Mouse (Mus musculus) limb, embryonic 15.5 days (tissue): Measurements from ENCODE around the gene Nrg3. TPM values are rescaled to one million over a fixed set of nuclear protein-coding genes. Genes with fewer than 3 reads are reported as not detected.
"Not testable (repeated sequence)": the region's sequence is repeated elsewhere in the genome, so short reads cannot be mapped to it uniquely, and the experiment has no call there.

Source experiments
- ATAC-seq: fragments of 200-750 bp; cut with Nextera tagmentation; 2 replicates; pipeline ENCODE4 v1.8.0; 2017; ENCODE audit warnings: low read depth, moderate TSS enrichment; ENCODE audit not compliant: insufficient number of reproducible peaks, low FRiP score, low TSS enrichment
- H3K27ac ChIP-seq: fragments of 300-500 bp; sonication (generic); 2 replicates; pipeline ENCODE4 v1.5.1; 2015; ENCODE audit warnings: moderate library complexity, mild to moderate bottlenecking, inconsistent platforms
- H3K27me3 ChIP-seq: fragments of 300-500 bp; sonication (generic); 2 replicates; pipeline ENCODE4 v1.6.1; 2015; ENCODE audit warnings: inconsistent platforms
- H3K36me3 ChIP-seq: fragments of 300-500 bp; sonication (generic); 2 replicates; pipeline ENCODE4 v1.6.1; 2015; ENCODE audit warnings: inconsistent platforms
- H3K4me1 ChIP-seq: fragments of 300-500 bp; sonication (generic); 2 replicates; pipeline ENCODE4 v1.6.1; 2015; ENCODE audit warnings: inconsistent platforms
- H3K4me2 ChIP-seq: fragments of 300-500 bp; sonication (generic); 2 replicates; pipeline ENCODE4 v1.6.1; 2015; ENCODE audit warnings: mild to moderate bottlenecking, inconsistent platforms
- H3K4me3 ChIP-seq: fragments of 300-500 bp; sonication (generic); 2 replicates; pipeline ENCODE4 v1.5.1; 2015; ENCODE audit warnings: mild to moderate bottlenecking, inconsistent platforms
- H3K9ac ChIP-seq: fragments of 300-500 bp; sonication (generic); 2 replicates; pipeline ENCODE4 v1.6.1; 2015; ENCODE audit warnings: inconsistent platforms
- H3K9me3 ChIP-seq: fragments of 300-500 bp; sonication (generic); 2 replicates; pipeline ENCODE4 v1.6.1; 2016; ENCODE audit warnings: inconsistent platforms
- WGBS: fragments of 180-500 bp; shearing (Covaris S2); methylation state at CpG from one replicate; pipeline ENCODE4 v1.1.7; 2015; 5-methylcytosine and 5-hydroxymethylcytosine counted together
- polyA plus RNA-seq: library from polyadenylated mRNA; unstranded; fragments of >200 nt; fragmentation: Nextera tagmentation; extraction: Ambion mirVana; gene quantifications from 2 replicates; pipeline ENCODE4 v1.2.1, GENCODE M21; 2015

Nrg3 gene
- polyA plus RNA-seq, 1 experiment from 2014 or later: 0.05 TPM

- no peak overlapping the region for H3K9ac ChIP-seq
- ATAC-seq: no peak
- whole genome bisulfite sequencing: 73% methylated on average over 2 of the region's 2 CpGs
- H3K27ac ChIP-seq: no peak overlapping the region
- no peaks in the 10 kb centered on the region for H3K9me3 ChIP-seq
- no peaks in the 10 kb centered on the region for H3K36me3 ChIP-seq
- H3K4me1 ChIP-seq: no peaks in the 10 kb centered on the region
- no peak overlapping the region for H3K4me2 ChIP-seq
- H3K27me3 ChIP-seq: no peaks in the 10 kb centered on the region
- H3K4me3 ChIP-seq: no peak overlapping the region
Measured at GRCm38 (mm10) chr14:38547257-38547656, 925.6 kb downstream of the Nrg3 start.

GRCm38 (mm10) chr14:38535181-38535580 lies 937.7 kb downstream of the Nrg3 start:
- ATAC-seq: no peak
- no peak overlapping the region for H3K9ac ChIP-seq
- H3K4me1 ChIP-seq: no peaks in the 10 kb centered on the region
- H3K27ac ChIP-seq: no peak overlapping the region
- no peaks in the 10 kb centered on the region for H3K36me3 ChIP-seq
- H3K9me3 ChIP-seq: no peaks in the 10 kb centered on the region
- no peak overlapping the region for H3K4me3 ChIP-seq
- no peaks in the 10 kb centered on the region for H3K27me3 ChIP-seq
- WGBS: 83% methylated on average over 1 of the region's 1 CpGs
- H3K4me2 ChIP-seq: no peak overlapping the region

GRCm38 (mm10) chr14:38533495-38533894 lies 939.4 kb downstream of the Nrg3 start:
- no peaks in the 10 kb centered on the region for H3K36me3 ChIP-seq
- no peaks in the 10 kb centered on the region for H3K9me3 ChIP-seq
- H3K4me3 ChIP-seq: no peak overlapping the region
- ATAC-seq: no peak
- H3K4me2 ChIP-seq: no peak overlapping the region
- H3K27me3 ChIP-seq: no peaks in the 10 kb centered on the region
- H3K4me1 ChIP-seq: no peaks in the 10 kb centered on the region
- no peak overlapping the region for H3K27ac ChIP-seq
- no peak overlapping the region for H3K9ac ChIP-seq

- no peak overlapping the region for H3K4me3 ChIP-seq
- H3K9ac ChIP-seq: no peak overlapping the region
- no peak overlapping the region for H3K4me2 ChIP-seq
- no peaks in the 10 kb centered on the region for H3K27me3 ChIP-seq
- H3K9me3 ChIP-seq: no peaks in the 10 kb centered on the region
- no peaks in the 10 kb centered on the region for H3K36me3 ChIP-seq
- no peak for ATAC-seq
- H3K4me1 ChIP-seq: no peaks in the 10 kb centered on the region
- no peak overlapping the region for H3K27ac ChIP-seq
- WGBS: 76% methylated on average over 5 of the region's 5 CpGs
Measured at GRCm38 (mm10) chr14:38516232-38516631, 956.7 kb downstream of the Nrg3 start.

- no peak overlapping the region for H3K9ac ChIP-seq
- no peaks in the 10 kb centered on the region for H3K36me3 ChIP-seq
- H3K9me3 ChIP-seq: no peaks in the 10 kb centered on the region
- H3K27me3 ChIP-seq: no peaks in the 10 kb centered on the region
- no peak for ATAC-seq
- H3K4me1 ChIP-seq: no peaks in the 10 kb centered on the region
- no peak overlapping the region for H3K4me3 ChIP-seq
- no peak overlapping the region for H3K27ac ChIP-seq
- no peak overlapping the region for H3K4me2 ChIP-seq
- WGBS: 92% methylated on average over 2 of the region's 2 CpGs
Measured at GRCm38 (mm10) chr14:38509016-38509415, 963.9 kb downstream of the Nrg3 start.

- H3K4me3 ChIP-seq: no peak overlapping the region
- no peak overlapping the region for H3K9ac ChIP-seq
- no peaks in the 10 kb centered on the region for H3K9me3 ChIP-seq
- ATAC-seq: no peak
- no peaks in the 10 kb centered on the region for H3K36me3 ChIP-seq
- H3K27me3 ChIP-seq: no peaks in the 10 kb centered on the region
- WGBS: 36% methylated on average over 1 of the region's 1 CpGs
- no peaks in the 10 kb centered on the region for H3K4me1 ChIP-seq
- H3K4me2 ChIP-seq: no peak overlapping the region
- H3K27ac ChIP-seq: no peak overlapping the region
Measured at GRCm38 (mm10) chr14:38494970-38495369, 977.9 kb downstream of the Nrg3 start.

GRCm38 (mm10) chr14:38447086-38447485 lies 1025.8 kb downstream of the Nrg3 start:
- no peaks in the 10 kb centered on the region for H3K9me3 ChIP-seq
- no peak overlapping the region for H3K27ac ChIP-seq
- no peaks in the 10 kb centered on the region for H3K4me1 ChIP-seq
- no peak for ATAC-seq
- no peak overlapping the region for H3K9ac ChIP-seq
- 73% methylated on average over 2 of the region's 2 CpGs for WGBS
- H3K36me3 ChIP-seq: no peaks in the 10 kb centered on the region
- no peak overlapping the region for H3K4me3 ChIP-seq
- no peak overlapping the region for H3K4me2 ChIP-seq
- no peaks in the 10 kb centered on the region for H3K27me3 ChIP-seq

- no peak overlapping the region for H3K27ac ChIP-seq
- no peak overlapping the region for H3K9ac ChIP-seq
- 74% methylated on average over 2 of the region's 2 CpGs for WGBS
- no peaks in the 10 kb centered on the region for H3K9me3 ChIP-seq
- no peak for ATAC-seq
- H3K36me3 ChIP-seq: no peaks in the 10 kb centered on the region
- H3K4me3 ChIP-seq: no peak overlapping the region
- H3K4me1 ChIP-seq: no peaks in the 10 kb centered on the region
- H3K27me3 ChIP-seq: no peaks in the 10 kb centered on the region
- no peak overlapping the region for H3K4me2 ChIP-seq
Measured at GRCm38 (mm10) chr14:38444788-38445187, 1028.1 kb downstream of the Nrg3 start.

GRCm38 (mm10) chr14:38433793-38434589 lies 1038.9 kb downstream of the Nrg3 start:
- no peak overlapping the region for H3K27ac ChIP-seq
- H3K9me3 ChIP-seq: no peaks in the 10 kb centered on the region
- H3K4me3 ChIP-seq: no peak overlapping the region
- no peaks in the 10 kb centered on the region for H3K36me3 ChIP-seq
- no peak overlapping the region for H3K9ac ChIP-seq
- WGBS: 65% methylated on average over 6 of the region's 6 CpGs
- ATAC-seq: no peak
- no peaks in the 10 kb centered on the region for H3K4me1 ChIP-seq
- H3K27me3 ChIP-seq: no peaks in the 10 kb centered on the region
- H3K4me2 ChIP-seq: no peak overlapping the region

- no peak for ATAC-seq
- H3K4me3 ChIP-seq: no peak overlapping the region
- H3K36me3 ChIP-seq: no peaks in the 10 kb centered on the region
- no peaks in the 10 kb centered on the region for H3K27me3 ChIP-seq
- H3K4me1 ChIP-seq: no peaks in the 10 kb centered on the region
- no peak overlapping the region for H3K9ac ChIP-seq
- no peaks in the 10 kb centered on the region for H3K9me3 ChIP-seq
- no peak overlapping the region for H3K27ac ChIP-seq
- H3K4me2 ChIP-seq: no peak overlapping the region
Measured at GRCm38 (mm10) chr14:38374660-38375059, 1098.2 kb downstream of the Nrg3 start.

- H3K4me3 ChIP-seq: no peak overlapping the region
- ATAC-seq: no peak
- H3K27ac ChIP-seq: no peak overlapping the region
- no peaks in the 10 kb centered on the region for H3K27me3 ChIP-seq
- no peaks in the 10 kb centered on the region for H3K36me3 ChIP-seq
- no peak overlapping the region for H3K4me2 ChIP-seq
- H3K4me1 ChIP-seq: no peaks in the 10 kb centered on the region
- no peaks in the 10 kb centered on the region for H3K9me3 ChIP-seq
- no peak overlapping the region for H3K9ac ChIP-seq
Measured at GRCm38 (mm10) chr14:38340967-38341366, 1131.9 kb downstream of the Nrg3 start.

- not testable (repeated sequence) for H3K36me3 ChIP-seq, H3K27me3 ChIP-seq, H3K4me1 ChIP-seq, H3K9me3 ChIP-seq, H3K4me2 ChIP-seq, ATAC-seq, H3K4me3 ChIP-seq, H3K27ac ChIP-seq, H3K9ac ChIP-seq
- 85% methylated on average over 1 of the region's 1 CpGs for WGBS
Measured at GRCm38 (mm10) chr14:38322841-38323240, 1150.0 kb downstream of the Nrg3 start.
